Comparison of ENCODE assay signal across 8 mouse cellular contexts in genomic region chrX:68677508-68677907, GRCm38 (mm10). TPM values are rescaled to one million over a fixed set of nuclear protein-coding genes. Genes with fewer than 3 reads are reported as not detected.
DNase-seq lines count a peak whose midpoint lies in the region; ATAC-seq and TF ChIP-seq lines count a peak whose summit lies in the region.

No protein-coding gene starts in this region.

- no peaks in the 10 kb centered on the region for H3K4me1 ChIP-seq in liver, adult 2 months (ENCODE audit: control insufficient read depth, insufficient read depth, low read length)
- H3K4me1 ChIP-seq in embryonic facial prominence, embryonic 13.5 days: no peaks in the 10 kb centered on the region
- H3K4me1 ChIP-seq in liver, embryonic 15.5 days (replicated peaks): peaks cover 11% of the 10 kb centered on the region

- H3K79me2 ChIP-seq in liver, adult 2 months (ENCODE audit: control insufficient read depth, insufficient read depth, low read length): no peaks in the 10 kb centered on the region

- no peaks in the 10 kb centered on the region for H3K9me3 ChIP-seq in embryonic facial prominence, embryonic 13.5 days
- no peaks in the 10 kb centered on the region for H3K9me3 ChIP-seq in liver, embryonic 15.5 days (replicated peaks)

- no peak overlapping the region for H3K9ac ChIP-seq in liver, adult 2 months (ENCODE audit: low read depth, low read length)
- H3K9ac ChIP-seq in embryonic facial prominence, embryonic 13.5 days: no peak overlapping the region
- H3K9ac ChIP-seq in liver, embryonic 15.5 days: no peak overlapping the region; the same call in 1 of the 2 replicates

- DNase-seq in cerebellum, adult 8-10 months: peak; percentile 5
- DNase-seq in cerebellum, postnatal 4 days (ENCODE audit: low spot score in 2 of 2): no peak
- peak; percentile 46 for DNase-seq in liver, adult 2 months (ENCODE audit: extremely low read depth, low read depth, low spot score)
- DNase-seq in liver: no peak
- no peak for DNase-seq in Muller cell, postnatal 12 days (ENCODE audit: inconsistent ontology term)
- DNase-seq in thymus, postnatal 36 days: no peak

- WGBS in liver, adult 2 months: 35% methylated on average over 1 of the region's 1 CpGs
- WGBS in embryonic facial prominence, embryonic 13.5 days: 35% methylated on average over 1 of the region's 1 CpGs
- WGBS in liver, embryonic 15.5 days (ENCODE audit: insufficient replicate concordance): 15% methylated on average over 1 of the region's 1 CpGs

- TF ChIP-seq POLR2A in liver, adult 2 months (IDR thresholded peaks at IDR 0.05; ENCODE audit: extremely low read depth, insufficient read depth, low read length): no peak

- ATAC-seq in embryonic facial prominence, embryonic 13.5 days (ENCODE audit: insufficient number of reproducible peaks, insufficient read depth, low FRiP score, low TSS enrichment, low read depth): no peak
- ATAC-seq in liver, embryonic 15.5 days (ENCODE audit: insufficient read depth): no peak

- no peaks in the 10 kb centered on the region for H3K36me3 ChIP-seq in liver, adult 2 months (ENCODE audit: control insufficient read depth, insufficient read depth, low read length)
- H3K36me3 ChIP-seq in embryonic facial prominence, embryonic 13.5 days: no peaks in the 10 kb centered on the region
- H3K36me3 ChIP-seq in liver, embryonic 15.5 days (replicated peaks): no peaks in the 10 kb centered on the region

- no peak overlapping the region for H3K4me3 ChIP-seq in liver, adult 2 months (ENCODE audit: insufficient read depth, low read depth, low read length)
- H3K4me3 ChIP-seq in embryonic facial prominence, embryonic 13.5 days: peak overlapping the region; percentile 64; the same call in 1 of the 2 replicates
- H3K4me3 ChIP-seq in liver, embryonic 15.5 days (replicated peaks): peak overlapping the region; percentile 77

- TF ChIP-seq CTCF in liver, adult 2 months (IDR thresholded peaks at IDR 0.05; ENCODE audit: low read depth, low read length): no peak

- H3K27ac ChIP-seq in liver, adult 2 months (replicated peaks; ENCODE audit: insufficient read depth, low read depth, low read length): no peak overlapping the region
- H3K27ac ChIP-seq in embryonic facial prominence, embryonic 13.5 days: no peak overlapping the region
- 0 out of 2 replicates have a peak overlapping the region, but pooled peaks have one; percentile 64 for H3K27ac ChIP-seq in liver, embryonic 15.5 days (replicated peaks)

- peak overlapping the region; percentile 53 for H3K4me2 ChIP-seq in embryonic facial prominence, embryonic 13.5 days
- H3K4me2 ChIP-seq in liver, embryonic 15.5 days: peak overlapping the region; percentile 74

- no peaks in the 10 kb centered on the region for H3K27me3 ChIP-seq in liver, adult 2 months (ENCODE audit: control insufficient read depth, insufficient read depth, low read length)
- H3K27me3 ChIP-seq in embryonic facial prominence, embryonic 13.5 days: no peaks in the 10 kb centered on the region
- H3K27me3 ChIP-seq in liver, embryonic 15.5 days: no peaks in the 10 kb centered on the region

RNA-seq across cellular contexts. Expression of gene Fmr1, which starts 0.8 kb away (rescaled TPM):
- total RNA-seq in liver, adult 2 months (2014; rRNA removed): 19.9 and 21.1 TPM in 2 replicates
- polyA plus RNA-seq in liver, adult 2 months (2012; rRNA removed): 3.2 and 3.7 TPM in 2 replicates
- polyA plus RNA-seq in embryonic facial prominence, embryonic 13.5 days (2015; fragmentation: Nextera tagmentation; extraction: Ambion mirVana): 67.0 and 74.0 TPM in 2 replicates
- 22.5 and 22.9 TPM in 2 replicates for polyA plus RNA-seq in liver, embryonic 15.5 days (2015; fragmentation: Nextera tagmentation; extraction: Ambion mirVana)

Comparison
In these comparisons a context has a peak if more than half of its experiments do, and no peak if none do; other contexts are left out.
1. DNase-seq: peak in cerebellum, adult 8-10 months (single experiment) and liver, adult 2 months (single experiment); none in cerebellum, postnatal 4 days (0 of 2), liver (single experiment), Muller cell, postnatal 12 days (single experiment) and thymus, postnatal 36 days (0 of 2).